Mouse (Mus musculus) layer of hippocampus, adult 9-10 months (tissue): ENCODE measurements around the gene Vmac.

Experiments used
- DNase-seq: peaks from one replicate; pipeline ENCODE4 v3.0.0; 2022; ENCODE audit warnings: low spot score

The Vmac gene

GRCm38 (mm10) chr17:56686801-56687200 is 31.0 kb downstream of the Vmac start:
- DNase-seq: no peak

GRCm38 (mm10) chr17:56684649-56685048 is 33.2 kb downstream of the Vmac start:
- DNase-seq: no peak

GRCm38 (mm10) chr17:56683546-56684140 is 34.2 kb downstream of the Vmac start:
- DNase-seq: no peak

- DNase-seq: no peak
Measured at GRCm38 (mm10) chr17:56682880-56683279, 34.9 kb downstream of the Vmac start.

- DNase-seq: no peak
Measured at GRCm38 (mm10) chr17:56681791-56682190, 36.0 kb downstream of the Vmac start.

GRCm38 (mm10) chr17:56673647-56674416 is 44.0 kb downstream of the Vmac start:
- DNase-seq: no peak

- DNase-seq: peak; percentile 87
Measured at GRCm38 (mm10) chr17:56672941-56673646, 44.7 kb downstream of the Vmac start, which contains the start of gene Ranbp3. Ranbp3 (plus strand) TSS chr17:56673294.

- DNase-seq: no peak
Measured at GRCm38 (mm10) chr17:56669766-56670165, 48.1 kb downstream of the Vmac start.

GRCm38 (mm10) chr17:56668384-56669144 is 49.3 kb downstream of the Vmac start:
- peak; percentile 42 for DNase-seq

- DNase-seq: no peak
Measured at GRCm38 (mm10) chr17:56667591-56667990, 50.2 kb downstream of the Vmac start.

- no peak for DNase-seq
Measured at GRCm38 (mm10) chr17:56666384-56666783, 51.4 kb downstream of the Vmac start.

GRCm38 (mm10) chr17:56664333-56664732 is 53.5 kb downstream of the Vmac start:
- DNase-seq: no peak
